Mouse (Mus musculus) midbrain, embryonic 15.5 days (tissue): ENCODE data around the gene Rnf215. TPM values are rescaled to one million over a fixed set of nuclear protein-coding genes. Genes with fewer than 3 reads are reported as not detected.
A peak's percentile ranks its signal among the peaks of the same experiment; 100 is the strongest.

Experiments used
- ATAC-seq: fragments of 200-750 bp; cut with Nextera tagmentation; replicated peaks from 2 replicates; pipeline ENCODE4 v1.8.0; 2017; ENCODE audit warnings: moderate TSS enrichment
- H3K27ac ChIP-seq: fragments of 300-500 bp; sonication (generic); 2 replicates; pipeline ENCODE4 v1.5.1; 2015; ENCODE audit warnings: mild to moderate bottlenecking, inconsistent platforms
- H3K27me3 ChIP-seq: fragments of 300-500 bp; sonication (generic); replicated peaks from 2 replicates; pipeline ENCODE4 v1.6.1; 2015; ENCODE audit warnings: inconsistent platforms
- H3K36me3 ChIP-seq: fragments of 300-500 bp; sonication (generic); replicated peaks from 2 replicates; pipeline ENCODE4 v1.6.1; 2015; ENCODE audit warnings: inconsistent platforms
- H3K4me1 ChIP-seq: fragments of 300-500 bp; sonication (generic); 2 replicates; pipeline ENCODE4 v1.6.1; 2015; ENCODE audit warnings: inconsistent platforms
- H3K4me2 ChIP-seq: fragments of 300-500 bp; sonication (generic); 2 replicates; pipeline ENCODE4 v1.6.1; 2015; ENCODE audit warnings: inconsistent platforms, mild to moderate bottlenecking, moderate library complexity
- H3K4me3 ChIP-seq: fragments of 300-500 bp; sonication (generic); 2 replicates; pipeline ENCODE4 v1.5.1; 2015; ENCODE audit warnings: mild to moderate bottlenecking, inconsistent platforms
- H3K9ac ChIP-seq: fragments of 300-500 bp; sonication (generic); 2 replicates; pipeline ENCODE4 v1.6.1; 2015; ENCODE audit warnings: mild to moderate bottlenecking, inconsistent platforms
- H3K9me3 ChIP-seq: fragments of 300-500 bp; sonication (generic); 2 replicates; pipeline ENCODE4 v1.6.1; 2016; ENCODE audit warnings: inconsistent platforms
- WGBS: fragments of 180-500 bp; shearing (Covaris S2); methylation state at CpG from one replicate; pipeline ENCODE4 v1.1.7; 2015; ENCODE audit warnings: mixed read lengths; 5-methylcytosine and 5-hydroxymethylcytosine counted together
- polyA plus RNA-seq: library from polyadenylated mRNA; unstranded; fragments of >200 nt; fragmentation: Nextera tagmentation; extraction: Ambion mirVana; gene quantifications from 2 replicates; pipeline ENCODE4 v1.2.1, GENCODE M21; 2015

The Rnf215 gene
- polyA plus RNA-seq, 1 experiment from 2014 or later = 55.4 TPM

GRCm38 (mm10) chr11:4133450-4133849 is 1.6 kb upstream of the Rnf215 start:
- Histone ChIP-seq H3K27me3 (no peaks in the 10 kb centered on the region), H3K27ac (no peak overlapping the region), H3K9ac (no peak overlapping the region), H3K4me1 (peaks cover 33% of the 10 kb centered on the region), H3K36me3 (no peaks in the 10 kb centered on the region), H3K4me3 (no peak overlapping the region), H3K4me2 (no peak overlapping the region), H3K9me3 (no peaks in the 10 kb centered on the region)
- 59% methylated on average over 3 of the region's 3 CpGs for WGBS
- ATAC-seq = no peak

- Histone ChIP-seq H3K27ac (peak overlapping the region; percentile 94), H3K27me3 (no peaks in the 10 kb centered on the region), H3K4me1 (peaks cover 34% of the 10 kb centered on the region), H3K9ac (peak overlapping the region; percentile 24; the same call in 1 of the 2 replicates), H3K36me3 (no peaks in the 10 kb centered on the region), H3K4me2 (peak overlapping the region; percentile 89), H3K9me3 (no peaks in the 10 kb centered on the region), H3K4me3 (peak overlapping the region; percentile 91; the same call in 1 of the 2 replicates)
- ATAC-seq = no peak
- WGBS = 51% methylated on average over 6 of the region's 6 CpGs
These were observed 602 bp upstream of the Rnf215 start for GRCm38 (mm10) chr11:4134400-4134799.

- Histone ChIP-seq H3K9me3 (no peaks in the 10 kb centered on the region), H3K27me3 (no peaks in the 10 kb centered on the region), H3K4me2 (no peak overlapping the region), H3K4me1 (peaks cover 34% of the 10 kb centered on the region), H3K4me3 (no peak overlapping the region), H3K27ac (no peak overlapping the region), H3K9ac (no peak overlapping the region), H3K36me3 (peaks cover 28% of the 10 kb centered on the region)
- ATAC-seq = no peak
- 76% methylated on average over 2 of the region's 2 CpGs for WGBS
These were observed 4.0 kb downstream of the Rnf215 start for GRCm38 (mm10) chr11:4138964-4139363.

GRCm38 (mm10) chr11:4141505-4141904 is 6.5 kb downstream of the Rnf215 start:
- Histone ChIP-seq H3K4me2 (no peak overlapping the region), H3K4me1 (peaks cover 21% of the 10 kb centered on the region), H3K27me3 (no peaks in the 10 kb centered on the region), H3K4me3 (no peak overlapping the region), H3K36me3 (peaks cover 29% of the 10 kb centered on the region), H3K27ac (no peak overlapping the region), H3K9ac (no peak overlapping the region), H3K9me3 (no peaks in the 10 kb centered on the region)
- ATAC-seq = no peak

GRCm38 (mm10) chr11:4142352-4142751 is 7.3 kb downstream of the Rnf215 start:
- peaks cover 29% of the 10 kb centered on the region for H3K36me3 ChIP-seq
- 87% methylated on average over 4 of the region's 4 CpGs for WGBS
- no peak for ATAC-seq

GRCm38 (mm10) chr11:4143281-4144062 is 8.5 kb downstream of the Rnf215 start:
- ATAC-seq = no peak
- Histone ChIP-seq H3K36me3 (peaks cover 29% of the 10 kb centered on the region), H3K4me3 (no peak overlapping the region)

More at GRCm38 (mm10) chr11:4142352-4142751, 7.3 kb downstream of the Rnf215 start:
- Histone ChIP-seq H3K27ac (no peak overlapping the region), H3K4me1 (peaks cover 12% of the 10 kb centered on the region), H3K9me3 (no peaks in the 10 kb centered on the region), H3K4me3 (no peak overlapping the region), H3K9ac (no peak overlapping the region), H3K4me2 (no peak overlapping the region), H3K27me3 (no peaks in the 10 kb centered on the region)

GRCm38 (mm10) chr11:4146381-4146780 is 11.4 kb downstream of the Rnf215 start:
- Histone ChIP-seq H3K9me3 (no peaks in the 10 kb centered on the region), H3K4me2 (no peak overlapping the region), H3K36me3 (peaks cover 22% of the 10 kb centered on the region), H3K4me1 (no peaks in the 10 kb centered on the region), H3K9ac (no peak overlapping the region), H3K4me3 (no peak overlapping the region), H3K27ac (no peak overlapping the region), H3K27me3 (no peaks in the 10 kb centered on the region)
- whole genome bisulfite sequencing = 68% methylated on average over 6 of the region's 6 CpGs
- ATAC-seq = no peak

More at GRCm38 (mm10) chr11:4143281-4144062, 8.5 kb downstream of the Rnf215 start:
- H3K27me3 ChIP-seq = no peaks in the 10 kb centered on the region
- H3K9ac ChIP-seq = no peak overlapping the region
- WGBS = 91% methylated on average over 21 of the region's 21 CpGs
- H3K27ac ChIP-seq = no peak overlapping the region
- H3K9me3 ChIP-seq = no peaks in the 10 kb centered on the region
- no peak overlapping the region for H3K4me2 ChIP-seq
- H3K4me1 ChIP-seq = 0 out of 2 replicates have a peak, but pooled peaks cover 1% of the 10 kb centered on the region

- no peak overlapping the region for H3K4me2 ChIP-seq
- no peak overlapping the region for H3K9ac ChIP-seq
- WGBS = 86% methylated on average over 10 of the region's 10 CpGs
These were observed 12.1 kb downstream of the Rnf215 start for GRCm38 (mm10) chr11:4147098-4147497.

GRCm38 (mm10) chr11:4148120-4148519 is 13.1 kb downstream of the Rnf215 start:
- peaks cover 9% of the 10 kb centered on the region; the same call in 1 of the 2 replicates for H3K36me3 ChIP-seq
- no peak overlapping the region for H3K9ac ChIP-seq
- H3K4me2 ChIP-seq = no peak overlapping the region
- no peaks in the 10 kb centered on the region for H3K4me1 ChIP-seq
- no peak overlapping the region for H3K27ac ChIP-seq
- no peaks in the 10 kb centered on the region for H3K27me3 ChIP-seq
- no peak for ATAC-seq
- WGBS = 88% methylated on average over 5 of the region's 5 CpGs
- H3K9me3 ChIP-seq = no peaks in the 10 kb centered on the region
- no peak overlapping the region for H3K4me3 ChIP-seq

More at GRCm38 (mm10) chr11:4147098-4147497, 12.1 kb downstream of the Rnf215 start:
- Histone ChIP-seq H3K27ac (no peak overlapping the region), H3K4me1 (no peaks in the 10 kb centered on the region), H3K36me3 (peaks cover 17% of the 10 kb centered on the region), H3K4me3 (no peak overlapping the region), H3K27me3 (no peaks in the 10 kb centered on the region), H3K9me3 (no peaks in the 10 kb centered on the region)
- no peak for ATAC-seq

GRCm38 (mm10) chr11:4148536-4149156 is 13.6 kb downstream of the Rnf215 start:
- no peak overlapping the region for H3K27ac ChIP-seq
- H3K4me3 ChIP-seq = no peak overlapping the region
- 0 out of 2 replicates have a peak, but pooled peaks cover 3% of the 10 kb centered on the region for H3K36me3 ChIP-seq
- no peaks in the 10 kb centered on the region for H3K27me3 ChIP-seq
- H3K9ac ChIP-seq = no peak overlapping the region
- H3K9me3 ChIP-seq = no peaks in the 10 kb centered on the region
- no peaks in the 10 kb centered on the region for H3K4me1 ChIP-seq
- no peak overlapping the region for H3K4me2 ChIP-seq
- 83% methylated on average over 9 of the region's 9 CpGs for WGBS
- no peak for ATAC-seq

- ATAC-seq = no peak
- no peak overlapping the region for H3K4me2 ChIP-seq
- WGBS = 93% methylated on average over 6 of the region's 6 CpGs
These were observed 14.9 kb downstream of the Rnf215 start for GRCm38 (mm10) chr11:4149886-4150285.

GRCm38 (mm10) chr11:4153694-4154093 is 18.7 kb downstream of the Rnf215 start:
- Histone ChIP-seq H3K9ac (no peak overlapping the region), H3K27ac (no peak overlapping the region), H3K27me3 (no peaks in the 10 kb centered on the region), H3K4me2 (no peak overlapping the region), H3K4me3 (no peak overlapping the region), H3K36me3 (no peaks in the 10 kb centered on the region), H3K9me3 (no peaks in the 10 kb centered on the region), H3K4me1 (no peaks in the 10 kb centered on the region)
- WGBS = 94% methylated on average over 7 of the region's 7 CpGs
- no peak for ATAC-seq

More at GRCm38 (mm10) chr11:4149886-4150285, 14.9 kb downstream of the Rnf215 start:
- Histone ChIP-seq H3K27me3 (no peaks in the 10 kb centered on the region), H3K36me3 (no peaks in the 10 kb centered on the region), H3K4me1 (no peaks in the 10 kb centered on the region), H3K9ac (no peak overlapping the region), H3K4me3 (no peak overlapping the region), H3K27ac (no peak overlapping the region), H3K9me3 (no peaks in the 10 kb centered on the region)
